Mouse (Mus musculus): ENCODE measurements at regions not wholly inside any gene's neighbourhood (a gene's known extent, or its start where the extent isn't known, plus 50 kb on each side); places are given as distances from the start of the nearest gene placed in this dataset.

GRCm38 (mm10) chr11:117046636-117047035 lies 68.3 kb upstream of the Sec14l1 start:
- H3K27ac ChIP-seq: no peak overlapping the region
- H3K9ac ChIP-seq (ENCODE audit: low read depth, low read length): no peak overlapping the region
- TF ChIP-seq EP300 (IDR thresholded peaks at IDR 0.05; ENCODE audit: insufficient read depth, low read depth, low read length) (no peak), CTCF (IDR thresholded peaks at IDR 0.05) (no peak), POLR2A (IDR thresholded peaks at IDR 0.05; ENCODE audit: insufficient read depth, low read depth, low read length) (no peak)
- intact Hi-C loops (cut with DNase I): no loop called here
- no peaks in the 10 kb centered on the region for H3K27me3 ChIP-seq (ENCODE audit: control insufficient read depth, insufficient read depth, low read length)
- no peak overlapping the region for H3K4me3 ChIP-seq
- DNase-seq: no peak
- H3K36me3 ChIP-seq (ENCODE audit: control insufficient read depth, insufficient read depth, low read length): no peaks in the 10 kb centered on the region
- H3K4me1 ChIP-seq (ENCODE audit: control insufficient read depth, insufficient read depth, low read length): peaks cover 2% of the 10 kb centered on the region; the same call in 1 of the 2 replicates
- H3K79me2 ChIP-seq (replicated peaks; ENCODE audit: control insufficient read depth, insufficient read depth, low read length): no peaks in the 10 kb centered on the region
- 86% methylated on average over 5 of the region's 5 CpGs for WGBS

GRCm38 (mm10) chr11:117047172-117047950 lies 67.6 kb upstream of the Sec14l1 start:
- no peak overlapping the region for H3K9ac ChIP-seq (ENCODE audit: low read depth, low read length)

GRCm38 (mm10) chr11:117048911-117049310 lies 66.1 kb upstream of the Sec14l1 start:
- H3K36me3 ChIP-seq (ENCODE audit: control insufficient read depth, insufficient read depth, low read length): no peaks in the 10 kb centered on the region
- H3K27ac ChIP-seq: no peak overlapping the region
- H3K27me3 ChIP-seq (ENCODE audit: control insufficient read depth, insufficient read depth, low read length): no peaks in the 10 kb centered on the region
- no peak overlapping the region for H3K9ac ChIP-seq (ENCODE audit: low read depth, low read length)
- intact Hi-C loops (cut with DNase I): no loop called here
- TF ChIP-seq POLR2A (IDR thresholded peaks at IDR 0.05; ENCODE audit: insufficient read depth, low read depth, low read length) (no peak), EP300 (IDR thresholded peaks at IDR 0.05; ENCODE audit: insufficient read depth, low read depth, low read length) (no peak), CTCF (IDR thresholded peaks at IDR 0.05) (peak; percentile 45)
- H3K79me2 ChIP-seq (replicated peaks; ENCODE audit: control insufficient read depth, insufficient read depth, low read length): no peaks in the 10 kb centered on the region
- DNase-seq: no peak
- no peak overlapping the region for H3K4me3 ChIP-seq
- WGBS: 80% methylated on average over 3 of the region's 3 CpGs
- peaks cover 2% of the 10 kb centered on the region; the same call in 1 of the 2 replicates for H3K4me1 ChIP-seq (ENCODE audit: control insufficient read depth, insufficient read depth, low read length)

More at GRCm38 (mm10) chr11:117047172-117047950, 67.6 kb upstream of the Sec14l1 start:
- H3K4me3 ChIP-seq: no peak overlapping the region
- H3K36me3 ChIP-seq (ENCODE audit: control insufficient read depth, insufficient read depth, low read length): no peaks in the 10 kb centered on the region
- peak; percentile 4; the same call in 1 of the 2 replicates for TF ChIP-seq CTCF (IDR thresholded peaks at IDR 0.05)
- TF ChIP-seq POLR2A (IDR thresholded peaks at IDR 0.05; ENCODE audit: insufficient read depth, low read depth, low read length): no peak
- H3K79me2 ChIP-seq (replicated peaks; ENCODE audit: control insufficient read depth, insufficient read depth, low read length): no peaks in the 10 kb centered on the region
- peaks cover 2% of the 10 kb centered on the region; the same call in 1 of the 2 replicates for H3K4me1 ChIP-seq (ENCODE audit: control insufficient read depth, insufficient read depth, low read length)
- 13% methylated on average over 22 of the region's 22 CpGs for WGBS
- intact Hi-C loops (cut with DNase I): no loop called here
- peak overlapping the region; percentile 69 for H3K27ac ChIP-seq
- H3K27me3 ChIP-seq (ENCODE audit: control insufficient read depth, insufficient read depth, low read length): no peaks in the 10 kb centered on the region
- DNase-seq: peak; percentile 64 to 79

GRCm38 (mm10) chr11:117050788-117051187 lies 64.2 kb upstream of the Sec14l1 start:
- 90% methylated on average over 7 of the region's 7 CpGs for WGBS
- intact Hi-C loops (cut with DNase I): no loop called here

GRCm38 (mm10) chr11:117056958-117057357 lies 58.0 kb upstream of the Sec14l1 start:
- TF ChIP-seq POLR2A (IDR thresholded peaks at IDR 0.05; ENCODE audit: insufficient read depth, low read depth, low read length) (no peak), CTCF (IDR thresholded peaks at IDR 0.05) (peak; percentile 94), EP300 (IDR thresholded peaks at IDR 0.05; ENCODE audit: insufficient read depth, low read depth, low read length) (0 out of 2 replicates have a peak, but pooled peaks have one; percentile 64)

More at GRCm38 (mm10) chr11:117050788-117051187, 64.2 kb upstream of the Sec14l1 start:
- H3K27ac ChIP-seq: no peak overlapping the region
- DNase-seq: no peak
- no peak overlapping the region for H3K4me3 ChIP-seq
- no peak overlapping the region for H3K9ac ChIP-seq (ENCODE audit: low read depth, low read length)
- H3K27me3 ChIP-seq (ENCODE audit: control insufficient read depth, insufficient read depth, low read length): no peaks in the 10 kb centered on the region
- H3K36me3 ChIP-seq (ENCODE audit: control insufficient read depth, insufficient read depth, low read length): no peaks in the 10 kb centered on the region
- H3K4me1 ChIP-seq (ENCODE audit: control insufficient read depth, insufficient read depth, low read length): peaks cover 2% of the 10 kb centered on the region; the same call in 1 of the 2 replicates
- no peaks in the 10 kb centered on the region for H3K79me2 ChIP-seq (replicated peaks; ENCODE audit: control insufficient read depth, insufficient read depth, low read length)
- 0 out of 2 replicates have a peak, but pooled peaks have one; percentile 5 for TF ChIP-seq CTCF (IDR thresholded peaks at IDR 0.05)
- no peak for TF ChIP-seq POLR2A (IDR thresholded peaks at IDR 0.05; ENCODE audit: insufficient read depth, low read depth, low read length)
- TF ChIP-seq EP300 (IDR thresholded peaks at IDR 0.05; ENCODE audit: insufficient read depth, low read depth, low read length): no peak

GRCm38 (mm10) chr11:117057451-117057850 lies 57.5 kb upstream of the Sec14l1 start:
- DNase-seq: no peak
- no peak overlapping the region for H3K27ac ChIP-seq
- no peak overlapping the region for H3K9ac ChIP-seq (ENCODE audit: low read depth, low read length)
- no peaks in the 10 kb centered on the region for H3K4me1 ChIP-seq (ENCODE audit: control insufficient read depth, insufficient read depth, low read length)
- no peak overlapping the region for H3K4me3 ChIP-seq
- no peaks in the 10 kb centered on the region for H3K79me2 ChIP-seq (replicated peaks; ENCODE audit: control insufficient read depth, insufficient read depth, low read length)
- no peaks in the 10 kb centered on the region for H3K36me3 ChIP-seq (ENCODE audit: control insufficient read depth, insufficient read depth, low read length)
- intact Hi-C loops (cut with DNase I): loop anchor here (1.0 to 5.0 kb wide), 3 partner anchors 40 to 415 kb away; partner anchors contain the start of gene Mgat5b
- TF ChIP-seq EP300 (IDR thresholded peaks at IDR 0.05; ENCODE audit: insufficient read depth, low read depth, low read length): no peak
- TF ChIP-seq CTCF (IDR thresholded peaks at IDR 0.05): peak; percentile 45
- H3K27me3 ChIP-seq (ENCODE audit: control insufficient read depth, insufficient read depth, low read length): no peaks in the 10 kb centered on the region
- WGBS: 32% methylated on average over 7 of the region's 7 CpGs

More at GRCm38 (mm10) chr11:117056958-117057357, 58.0 kb upstream of the Sec14l1 start:
- Histone ChIP-seq H3K27me3 (ENCODE audit: control insufficient read depth, insufficient read depth, low read length) (no peaks in the 10 kb centered on the region), H3K9ac (ENCODE audit: low read depth, low read length) (no peak overlapping the region), H3K4me1 (ENCODE audit: control insufficient read depth, insufficient read depth, low read length) (no peaks in the 10 kb centered on the region), H3K27ac (no peak overlapping the region), H3K36me3 (ENCODE audit: control insufficient read depth, insufficient read depth, low read length) (no peaks in the 10 kb centered on the region), H3K79me2 (replicated peaks; ENCODE audit: control insufficient read depth, insufficient read depth, low read length) (no peaks in the 10 kb centered on the region), H3K4me3 (no peak overlapping the region)
- DNase-seq: peak; percentile 53 to 63
- intact Hi-C loops (cut with DNase I): loop anchor here (1.0 to 5.0 kb wide), 4 partner anchors 40 to 415 kb away; partner anchors contain the start of gene Mgat5b
- 9% methylated on average over 9 of the region's 9 CpGs for WGBS
